Mouse (Mus musculus) liver, postnatal 0 days (tissue): ENCODE measurements around the gene Gtse1. TPM values are rescaled to one million over a fixed set of nuclear protein-coding genes. Genes with fewer than 3 reads are reported as not detected.
A peak's percentile ranks its signal among the peaks of the same experiment; 100 is the strongest.

Experiments
- ATAC-seq: fragments of 200-750 bp; cut with Nextera tagmentation; 2 replicates; pipeline ENCODE4 v1.8.0; 2017; ENCODE audit warnings: mild to moderate bottlenecking, moderate library complexity
- DNase-seq: peaks from one replicate; pipeline ENCODE4 v3.0.0-alpha.2; 2016
- H3K27ac ChIP-seq: fragments of 300-500 bp; sonication (generic); 2 replicates; pipeline ENCODE4 v1.5.1; 2014; ENCODE audit warnings: antibody characterized with exemption, moderate library complexity, mild to moderate bottlenecking, low read depth
- H3K27me3 ChIP-seq: fragments of 300-500 bp; sonication (generic); 2 replicates; pipeline ENCODE4 v1.6.1; 2014; ENCODE audit warnings: low read length, control low read depth, mixed read lengths; ENCODE audit not compliant: insufficient read depth
- H3K36me3 ChIP-seq: fragments of 300-500 bp; sonication (generic); replicated peaks from 2 replicates; pipeline ENCODE4 v1.6.1; 2014; ENCODE audit warnings: mild to moderate bottlenecking, control low read depth, low read length, moderate library complexity, mixed read lengths; ENCODE audit not compliant: insufficient read depth
- H3K4me1 ChIP-seq: fragments of 300-500 bp; sonication (generic); 2 replicates; pipeline ENCODE4 v1.6.1; 2014; ENCODE audit warnings: antibody characterized with exemption, mild to moderate bottlenecking, control low read depth; ENCODE audit not compliant: insufficient read depth
- H3K4me2 ChIP-seq: fragments of 300-500 bp; sonication (generic); 2 replicates; pipeline ENCODE4 v1.6.1; 2014; ENCODE audit warnings: low read depth, mild to moderate bottlenecking, low read length, moderate library complexity, mixed read lengths
- H3K4me3 ChIP-seq: fragments of 300-500 bp; sonication (generic); 2 replicates; pipeline ENCODE4 v1.5.1; 2014; ENCODE audit warnings: low read depth, low read length
- H3K9ac ChIP-seq: fragments of 300-500 bp; sonication (generic); replicated peaks from 2 replicates; pipeline ENCODE4 v1.6.1; 2014; ENCODE audit warnings: mild to moderate bottlenecking, moderate library complexity
- H3K9me3 ChIP-seq: fragments of 300-500 bp; sonication (generic); 2 replicates; pipeline ENCODE4 v1.6.1; 2016; ENCODE audit warnings: mild to moderate bottlenecking, control low read depth, low read length, mixed read lengths
- CTCF ChIP-seq: sonication (generic); IDR thresholded peaks from 2 replicates; pipeline ENCODE4 v1.5.1; 2016; ENCODE audit warnings: antibody characterized with exemption, low read depth
- EP300 ChIP-seq: IDR thresholded peaks from 2 replicates; pipeline ENCODE4 v1.6.1; 2016; ENCODE audit warnings: antibody characterized with exemption, low read depth, mild to moderate bottlenecking
- WGBS: fragments of 180-500 bp; shearing (Covaris S2); extraction: QIAGEN DNeasy Blood & Tissue Kit; methylation state at CpG from one replicate; pipeline ENCODE4 v1.1.7; 2014; ENCODE audit not compliant: insufficient replicate concordance; 5-methylcytosine and 5-hydroxymethylcytosine counted together
- polyA plus RNA-seq: library from polyadenylated mRNA; unstranded; fragments of >200 nt; fragmentation: Nextera tagmentation; extraction: Ambion mirVana; gene quantifications from 2 replicates; pipeline ENCODE4 v1.2.1, GENCODE M21; 2015

The Gtse1 gene
- polyA plus RNA-seq, 1 experiment from 2014 or later, result 8.9 TPM

GRCm38 (mm10) chr15:85832599-85832998, 26.9 kb upstream of the Gtse1 start:
- peak overlapping the region; percentile 88 for H3K27ac ChIP-seq
- no peaks in the 10 kb centered on the region for H3K9me3 ChIP-seq
- DNase-seq (no peak), ATAC-seq (peak; percentile 53)
- TF ChIP-seq CTCF (no peak), EP300 (no peak)
- no peaks in the 10 kb centered on the region for H3K27me3 ChIP-seq
- peak overlapping the region; percentile 53 for H3K4me3 ChIP-seq
- peaks cover 22% of the 10 kb centered on the region for H3K4me1 ChIP-seq
- H3K9ac ChIP-seq, result peak overlapping the region; percentile 62
- peak overlapping the region; percentile 73 for H3K4me2 ChIP-seq
- peaks cover 18% of the 10 kb centered on the region; the same call in 1 of the 2 replicates for H3K36me3 ChIP-seq
- 23% methylated on average over 8 of the region's 8 CpGs for WGBS

- H3K9ac ChIP-seq, result no peak overlapping the region
- H3K4me3 ChIP-seq, result no peak overlapping the region
- 59% methylated on average over 3 of the region's 3 CpGs for WGBS
- no peak for ATAC-seq
- no peak overlapping the region for H3K4me2 ChIP-seq
- no peaks in the 10 kb centered on the region for H3K9me3 ChIP-seq
- peaks cover 16% of the 10 kb centered on the region for H3K4me1 ChIP-seq
- peaks cover 18% of the 10 kb centered on the region; the same call in 1 of the 2 replicates for H3K36me3 ChIP-seq
- H3K27ac ChIP-seq, result no peak overlapping the region
- TF ChIP-seq EP300, result no peak
- peak; percentile 50 for TF ChIP-seq CTCF
- DNase-seq, result no peak
- H3K27me3 ChIP-seq, result no peaks in the 10 kb centered on the region
Observed at GRCm38 (mm10) chr15:85835335-85835734, 24.2 kb upstream of the Gtse1 start.

GRCm38 (mm10) chr15:85836887-85837286, 22.7 kb upstream of the Gtse1 start:
- H3K36me3 ChIP-seq, result peaks cover 18% of the 10 kb centered on the region; the same call in 1 of the 2 replicates
- peaks cover 14% of the 10 kb centered on the region; the same call in 1 of the 2 replicates for H3K4me1 ChIP-seq
- H3K9me3 ChIP-seq, result no peaks in the 10 kb centered on the region
- H3K27me3 ChIP-seq, result no peaks in the 10 kb centered on the region
- no peak overlapping the region for H3K4me2 ChIP-seq
- no peak overlapping the region for H3K9ac ChIP-seq
- ATAC-seq (no peak), DNase-seq (no peak)
- no peak for TF ChIP-seq CTCF
- no peak for TF ChIP-seq EP300
- WGBS, result 78% methylated on average over 5 of the region's 5 CpGs
- H3K4me3 ChIP-seq, result no peak overlapping the region
- no peak overlapping the region for H3K27ac ChIP-seq

GRCm38 (mm10) chr15:85840983-85841382, 18.6 kb upstream of the Gtse1 start:
- no peak overlapping the region for H3K4me3 ChIP-seq
- no peak for TF ChIP-seq EP300
- TF ChIP-seq CTCF, result peak; percentile 65
- H3K9me3 ChIP-seq, result no peaks in the 10 kb centered on the region
- H3K27me3 ChIP-seq, result no peaks in the 10 kb centered on the region
- peaks cover 27% of the 10 kb centered on the region for H3K36me3 ChIP-seq
- 0 out of 2 replicates have a peak, but pooled peaks cover 4% of the 10 kb centered on the region for H3K4me1 ChIP-seq
- no peak overlapping the region for H3K4me2 ChIP-seq
- WGBS, result 49% methylated on average over 6 of the region's 6 CpGs
- H3K9ac ChIP-seq, result no peak overlapping the region
- ATAC-seq, result peak; percentile 38; the same call in 1 of the 2 replicates
- H3K27ac ChIP-seq, result no peak overlapping the region
- DNase-seq, result peak; percentile 62

GRCm38 (mm10) chr15:85841796-85842360, 17.7 kb upstream of the Gtse1 start:
- Histone ChIP-seq H3K36me3 (peaks cover 26% of the 10 kb centered on the region), H3K27ac (no peak overlapping the region), H3K4me1 (0 out of 2 replicates have a peak, but pooled peaks cover 4% of the 10 kb centered on the region), H3K9ac (no peak overlapping the region), H3K9me3 (no peaks in the 10 kb centered on the region), H3K27me3 (no peaks in the 10 kb centered on the region), H3K4me3 (no peak overlapping the region), H3K4me2 (no peak overlapping the region)
- WGBS, result 56% methylated on average over 5 of the region's 5 CpGs
- DNase-seq (no peak), ATAC-seq (no peak)
- no peak for TF ChIP-seq CTCF

GRCm38 (mm10) chr15:85845071-85845470, 14.5 kb upstream of the Gtse1 start:
- TF ChIP-seq EP300, result no peak
- no peak for TF ChIP-seq CTCF
- Histone ChIP-seq H3K27ac (no peak overlapping the region), H3K4me1 (0 out of 2 replicates have a peak, but pooled peaks cover 4% of the 10 kb centered on the region), H3K9ac (no peak overlapping the region), H3K27me3 (no peaks in the 10 kb centered on the region), H3K9me3 (no peaks in the 10 kb centered on the region), H3K4me3 (no peak overlapping the region), H3K36me3 (peaks cover 25% of the 10 kb centered on the region), H3K4me2 (no peak overlapping the region)
- no peak for ATAC-seq
- DNase-seq, result no peak
